Mouse (Mus musculus) stomach, embryonic 15.5 days (tissue): Measurements from ENCODE around the gene Slc25a19. TPM values are rescaled to one million over a fixed set of nuclear protein-coding genes. Genes with fewer than 3 reads are reported as not detected.

ENCODE experiments used
- ATAC-seq: fragments of 200-750 bp; cut with Nextera tagmentation; 2 replicates; pipeline ENCODE4 v1.8.0; 2017; ENCODE audit warnings: low read depth, moderate number of reproducible peaks, moderate TSS enrichment; ENCODE audit not compliant: insufficient read depth, low FRiP score
- H3K27ac ChIP-seq: fragments of 300-500 bp; sonication (generic); 2 replicates; pipeline ENCODE4 v1.5.1; 2015; ENCODE audit warnings: mild to moderate bottlenecking, inconsistent platforms
- H3K27me3 ChIP-seq: fragments of 300-500 bp; sonication (generic); replicated peaks from 2 replicates; pipeline ENCODE4 v1.6.1; 2015; ENCODE audit warnings: inconsistent platforms
- H3K36me3 ChIP-seq: fragments of 300-500 bp; sonication (generic); 2 replicates; pipeline ENCODE4 v1.6.1; 2015; ENCODE audit warnings: inconsistent platforms
- H3K4me1 ChIP-seq: fragments of 300-500 bp; sonication (generic); 2 replicates; pipeline ENCODE4 v1.6.1; 2015; ENCODE audit warnings: inconsistent platforms
- H3K4me2 ChIP-seq: fragments of 300-500 bp; sonication (generic); 2 replicates; pipeline ENCODE4 v1.6.1; 2015; ENCODE audit warnings: mild to moderate bottlenecking, inconsistent platforms
- H3K4me3 ChIP-seq: fragments of 300-500 bp; sonication (generic); replicated peaks from 2 replicates; pipeline ENCODE4 v1.5.1; 2015; ENCODE audit warnings: inconsistent platforms
- H3K9ac ChIP-seq: fragments of 300-500 bp; sonication (generic); 2 replicates; pipeline ENCODE4 v1.6.1; 2015; ENCODE audit warnings: inconsistent platforms
- H3K9me3 ChIP-seq: fragments of 300-500 bp; sonication (generic); 2 replicates; pipeline ENCODE4 v1.6.1; 2016; ENCODE audit warnings: inconsistent platforms
- WGBS: fragments of 180-500 bp; shearing (Covaris S2); methylation state at CpG from one replicate; pipeline ENCODE4 v1.1.7; 2015; 5-methylcytosine and 5-hydroxymethylcytosine counted together
- polyA plus RNA-seq: library from polyadenylated mRNA; unstranded; fragments of >200 nt; fragmentation: Nextera tagmentation; extraction: Ambion mirVana; gene quantifications from 2 replicates; pipeline ENCODE4 v1.2.1, GENCODE M21; 2015

Slc25a19 gene
- polyA plus RNA-seq: 21.5 and 23.9 TPM in 2 replicates

GRCm38 (mm10) chr11:115627705-115628464 lies at the start of gene Slc25a19:
Gene Slc25a19, minus strand, starts transcription at chr11:115628295.
- ATAC-seq: peak; percentile 100
- under 1% methylated on average over 47 of the region's 47 CpGs for WGBS

GRCm38 (mm10) chr11:115677511-115677910 lies 49.4 kb upstream of the Slc25a19 start:
- peaks cover 5% of the 10 kb centered on the region; the same call in 1 of the 2 replicates for H3K4me1 ChIP-seq
- 78% methylated on average over 3 of the region's 3 CpGs for WGBS
- H3K9ac ChIP-seq: no peak overlapping the region
- no peak overlapping the region for H3K4me3 ChIP-seq
- H3K36me3 ChIP-seq: peaks cover 6% of the 10 kb centered on the region; the same call in 1 of the 2 replicates
- H3K27ac ChIP-seq: no peak overlapping the region
- H3K4me2 ChIP-seq: no peak overlapping the region
- no peaks in the 10 kb centered on the region for H3K9me3 ChIP-seq
- no peak for ATAC-seq
- H3K27me3 ChIP-seq: no peaks in the 10 kb centered on the region

More at GRCm38 (mm10) chr11:115627705-115628464, at the start of gene Slc25a19:
- no peaks in the 10 kb centered on the region for H3K9me3 ChIP-seq
- H3K9ac ChIP-seq: peak within 1 kb of the TSS; percentile 60
- no peaks in the 10 kb centered on the region for H3K27me3 ChIP-seq
- H3K27ac ChIP-seq: peak within 1 kb of the TSS; percentile 54
- peak within 1 kb of the TSS; percentile 81 for H3K4me3 ChIP-seq
- no peaks in the 10 kb centered on the region for H3K36me3 ChIP-seq
- H3K4me1 ChIP-seq: peaks cover 3% of the 10 kb centered on the region; the same call in 1 of the 2 replicates
- H3K4me2 ChIP-seq: peak within 1 kb of the TSS; percentile 94

- no peak for ATAC-seq
- Histone ChIP-seq H3K4me2 (no peak overlapping the region), H3K27ac (no peak overlapping the region), H3K4me1 (peaks cover 5% of the 10 kb centered on the region; the same call in 1 of the 2 replicates), H3K36me3 (0 out of 2 replicates have a peak, but pooled peaks cover 6% of the 10 kb centered on the region), H3K27me3 (no peaks in the 10 kb centered on the region), H3K9ac (no peak overlapping the region), H3K4me3 (no peak overlapping the region), H3K9me3 (no peaks in the 10 kb centered on the region)
- WGBS: 86% methylated on average over 8 of the region's 8 CpGs
Measured at GRCm38 (mm10) chr11:115676738-115677137, 48.6 kb upstream of the Slc25a19 start.

GRCm38 (mm10) chr11:115674235-115674865 lies 46.3 kb upstream of the Slc25a19 start:
- H3K4me2 ChIP-seq: no peak overlapping the region
- no peak for ATAC-seq
- no peaks in the 10 kb centered on the region for H3K27me3 ChIP-seq
- H3K36me3 ChIP-seq: 0 out of 2 replicates have a peak, but pooled peaks cover 6% of the 10 kb centered on the region
- H3K9me3 ChIP-seq: no peaks in the 10 kb centered on the region
- WGBS: 80% methylated on average over 9 of the region's 9 CpGs
- no peak overlapping the region for H3K4me3 ChIP-seq
- H3K9ac ChIP-seq: no peak overlapping the region
- H3K4me1 ChIP-seq: peaks cover 5% of the 10 kb centered on the region; the same call in 1 of the 2 replicates
- no peak overlapping the region for H3K27ac ChIP-seq

- no peak overlapping the region for H3K9ac ChIP-seq
- H3K4me3 ChIP-seq: no peak overlapping the region
- H3K27ac ChIP-seq: no peak overlapping the region
- no peak for ATAC-seq
- H3K4me1 ChIP-seq: peaks cover 5% of the 10 kb centered on the region; the same call in 1 of the 2 replicates
- H3K36me3 ChIP-seq: 0 out of 2 replicates have a peak, but pooled peaks cover 4% of the 10 kb centered on the region
- no peak overlapping the region for H3K4me2 ChIP-seq
- 75% methylated on average over 9 of the region's 9 CpGs for WGBS
- no peaks in the 10 kb centered on the region for H3K9me3 ChIP-seq
- no peaks in the 10 kb centered on the region for H3K27me3 ChIP-seq
Measured at GRCm38 (mm10) chr11:115673471-115674234, 45.6 kb upstream of the Slc25a19 start.

GRCm38 (mm10) chr11:115672226-115672987 lies 44.3 kb upstream of the Slc25a19 start:
- H3K9ac ChIP-seq: no peak overlapping the region
- H3K27ac ChIP-seq: no peak overlapping the region
- ATAC-seq: no peak

GRCm38 (mm10) chr11:115670451-115671050 lies 42.5 kb upstream of the Slc25a19 start:
- H3K36me3 ChIP-seq: no peaks in the 10 kb centered on the region
- H3K9ac ChIP-seq: no peak overlapping the region
- H3K4me2 ChIP-seq: no peak overlapping the region
- no peak overlapping the region for H3K4me3 ChIP-seq
- H3K27ac ChIP-seq: no peak overlapping the region
- WGBS: 37% methylated on average over 5 of the region's 5 CpGs
- H3K27me3 ChIP-seq: no peaks in the 10 kb centered on the region
- H3K4me1 ChIP-seq: peaks cover 5% of the 10 kb centered on the region; the same call in 1 of the 2 replicates
- H3K9me3 ChIP-seq: no peaks in the 10 kb centered on the region
- no peak for ATAC-seq

More at GRCm38 (mm10) chr11:115672226-115672987, 44.3 kb upstream of the Slc25a19 start:
- 79% methylated on average over 7 of the region's 7 CpGs for WGBS
- no peak overlapping the region for H3K4me2 ChIP-seq
- H3K27me3 ChIP-seq: no peaks in the 10 kb centered on the region
- H3K4me1 ChIP-seq: peaks cover 5% of the 10 kb centered on the region; the same call in 1 of the 2 replicates
- no peak overlapping the region for H3K4me3 ChIP-seq
- no peaks in the 10 kb centered on the region for H3K9me3 ChIP-seq
- no peaks in the 10 kb centered on the region for H3K36me3 ChIP-seq

GRCm38 (mm10) chr11:115663676-115664335 lies 35.7 kb upstream of the Slc25a19 start:
- Histone ChIP-seq H3K27ac (no peak overlapping the region), H3K27me3 (no peaks in the 10 kb centered on the region), H3K4me1 (no peaks in the 10 kb centered on the region), H3K4me2 (no peak overlapping the region), H3K9ac (no peak overlapping the region), H3K9me3 (no peaks in the 10 kb centered on the region), H3K4me3 (no peak overlapping the region), H3K36me3 (no peaks in the 10 kb centered on the region)
- no peak for ATAC-seq
- WGBS: 74% methylated on average over 4 of the region's 4 CpGs

GRCm38 (mm10) chr11:115660376-115660775 lies 32.3 kb upstream of the Slc25a19 start:
- no peaks in the 10 kb centered on the region for H3K4me1 ChIP-seq
- no peaks in the 10 kb centered on the region for H3K27me3 ChIP-seq
- H3K36me3 ChIP-seq: no peaks in the 10 kb centered on the region
- no peak for ATAC-seq
- H3K9ac ChIP-seq: no peak overlapping the region
- no peak overlapping the region for H3K4me3 ChIP-seq
- H3K27ac ChIP-seq: no peak overlapping the region
- H3K4me2 ChIP-seq: no peak overlapping the region
- no peaks in the 10 kb centered on the region for H3K9me3 ChIP-seq
- WGBS: 90% methylated on average over 4 of the region's 4 CpGs

- Histone ChIP-seq H3K9me3 (no peaks in the 10 kb centered on the region), H3K27me3 (no peaks in the 10 kb centered on the region), H3K9ac (no peak overlapping the region), H3K4me2 (no peak overlapping the region), H3K27ac (no peak overlapping the region), H3K4me3 (no peak overlapping the region), H3K36me3 (peaks cover 6% of the 10 kb centered on the region; the same call in 1 of the 2 replicates), H3K4me1 (no peaks in the 10 kb centered on the region)
- ATAC-seq: no peak
- 80% methylated on average over 6 of the region's 6 CpGs for WGBS
Measured at GRCm38 (mm10) chr11:115658521-115658920, 30.4 kb upstream of the Slc25a19 start.
